Comparison of ENCODE assay signal across 20 mouse cellular contexts in genomic region chr1:20683853-20684252, GRCm38 (mm10). TPM values are rescaled to one million over a fixed set of nuclear protein-coding genes. Genes with fewer than 3 reads are reported as not detected.
DNase-seq lines count a peak whose midpoint lies in the region; TF ChIP-seq lines count a peak whose summit lies in the region.
"Had no signal": no experiment of that assay in that cellular context is flagged by ENCODE, and none has a peak within 500 bp of the region (broad histone marks: within the 10 kb centered on the region; RNA-seq: fewer than 3 reads in every experiment).

No protein-coding gene starts in this region.

- H3K4me2 ChIP-seq in myocyte (ENCODE audit: low read depth) = no peak overlapping the region

- no peaks in the 10 kb centered on the region for H3K27me3 ChIP-seq in myocyte (ENCODE audit: control insufficient read depth, insufficient read depth, insufficient read length)
- H3K27me3 ChIP-seq: CH12.LX, Patski had no signal

- H3K79me2 ChIP-seq in myocyte (ENCODE audit: control insufficient read depth, insufficient read depth) = no peaks in the 10 kb centered on the region

- no peak for DNase-seq in ovary, postnatal 14 days (ENCODE audit: low spot score)
- DNase-seq: adrenal gland, adult 2 months; adrenal gland, adult 8-10 months; adrenal gland, postnatal 10 days; adrenal gland, postnatal 14 days; adrenal gland, postnatal 25 days; adrenal gland, postnatal 36 days; B cell, adult 2 months; cerebellum, adult 11 months; cerebellum, adult 11-12 months; cerebellum, adult 18-20 months; cerebellum, adult 2 months had no signal

- peaks cover 33% of the 10 kb centered on the region for H3K36me3 ChIP-seq in myocyte (ENCODE audit: control insufficient read depth, insufficient read depth)
- H3K36me3 ChIP-seq: G1E had no signal

- no peak overlapping the region for H3K4me3 ChIP-seq in myocyte

- H3ac ChIP-seq in myocyte (ENCODE audit: control insufficient read depth, insufficient read length) = no peak overlapping the region

- TF ChIP-seq POLR2A in myocyte (IDR thresholded peaks at IDR 0.05; ENCODE audit: insufficient read length, low read depth) = peak; percentile 53

TF ChIP-seq in myocyte, 11 proteins besides CTCF, POLR2A, EP300 and RAD21:
- peak; percentile 90 for TF ChIP-seq POLR2AphosphoS2 (IDR thresholded peaks at IDR 0.05; ENCODE audit: insufficient read length, low read depth)
- TF ChIP-seq REST (IDR thresholded peaks at IDR 0.05; ENCODE audit: insufficient read depth, insufficient read length) = no peak
- no peak for TF ChIP-seq CEBPB (IDR thresholded peaks at IDR 0.05; ENCODE audit: insufficient read depth, poor library complexity, severe bottlenecking)

RNA-seq across cellular contexts. Expression of gene Il17a, which starts 46.9 kb away (rescaled TPM):
- polyA plus RNA-seq in myocyte (2012; fragmentation: generic; extraction: Trizol) = not detected
- polyA plus RNA-seq: activated CD4-positive, CD25-positive, alpha-beta regulatory T cell, adult 4 months; adrenal gland, adult 2 months; brain, embryonic 14.5 days; C2C12; CD4-positive, CD25-positive, alpha-beta regulatory T cell, adult 4 months; cerebellum, adult 2 months; G1E; Patski had no signal
